Mouse (Mus musculus) cortical plate, adult 2 months (tissue): ENCODE measurements around the gene Rapgef2.

Experiments used
- CTCF ChIP-seq: fragments of 200-500 bp; IDR thresholded peaks from 2 replicates; pipeline ENCODE4 v1.5.1; 2011; ENCODE audit warnings: mild to moderate bottlenecking, control low read depth, low read length; ENCODE audit not compliant: insufficient read depth; ENCODE audit errors: extremely low read depth
- POLR2A ChIP-seq: fragments of 200-500 bp; IDR thresholded peaks from 2 replicates; pipeline ENCODE4 v1.6.1; 2011; ENCODE audit warnings: mild to moderate bottlenecking, low read length, control low read depth; ENCODE audit not compliant: insufficient read depth; ENCODE audit errors: extremely low read depth

DNA sequence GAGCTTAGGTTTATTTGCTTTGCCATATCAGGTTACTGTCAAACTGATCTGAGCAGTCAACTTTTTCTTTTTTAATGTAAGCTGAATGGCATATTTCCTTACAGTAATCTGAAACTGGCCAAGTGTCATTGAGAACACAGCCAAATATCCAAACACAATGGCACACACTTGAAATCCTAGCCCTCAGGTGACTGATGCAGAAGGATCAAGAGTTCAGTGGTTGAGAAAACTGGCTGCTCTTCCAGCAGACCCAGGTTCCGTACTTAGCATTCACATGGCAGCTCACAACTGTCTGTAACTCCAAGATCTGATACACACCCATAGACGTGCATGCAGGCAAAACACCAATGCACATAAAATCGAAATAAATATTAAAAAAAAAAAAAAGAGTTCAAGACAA lies 243.3 kb downstream of the Rapgef2 start:
- TF ChIP-seq POLR2A = no peak
- no peak for TF ChIP-seq CTCF
